Mouse (Mus musculus) lung, adult 2 months (tissue): ENCODE results near the gene Lrmda.

Source experiments
- CTCF ChIP-seq: fragments of 200-500 bp; IDR thresholded peaks from 2 replicates; pipeline ENCODE4 v1.5.1; 2011; ENCODE audit warnings: mild to moderate bottlenecking, low read length, control low read depth; ENCODE audit not compliant: insufficient read depth
- POLR2A ChIP-seq: fragments of 200-500 bp; IDR thresholded peaks from 2 replicates; pipeline ENCODE4 v1.6.1; 2011; ENCODE audit warnings: low read depth, mild to moderate bottlenecking, control low read depth, low read length, borderline replicate concordance; ENCODE audit errors: extremely low read depth

DNA sequence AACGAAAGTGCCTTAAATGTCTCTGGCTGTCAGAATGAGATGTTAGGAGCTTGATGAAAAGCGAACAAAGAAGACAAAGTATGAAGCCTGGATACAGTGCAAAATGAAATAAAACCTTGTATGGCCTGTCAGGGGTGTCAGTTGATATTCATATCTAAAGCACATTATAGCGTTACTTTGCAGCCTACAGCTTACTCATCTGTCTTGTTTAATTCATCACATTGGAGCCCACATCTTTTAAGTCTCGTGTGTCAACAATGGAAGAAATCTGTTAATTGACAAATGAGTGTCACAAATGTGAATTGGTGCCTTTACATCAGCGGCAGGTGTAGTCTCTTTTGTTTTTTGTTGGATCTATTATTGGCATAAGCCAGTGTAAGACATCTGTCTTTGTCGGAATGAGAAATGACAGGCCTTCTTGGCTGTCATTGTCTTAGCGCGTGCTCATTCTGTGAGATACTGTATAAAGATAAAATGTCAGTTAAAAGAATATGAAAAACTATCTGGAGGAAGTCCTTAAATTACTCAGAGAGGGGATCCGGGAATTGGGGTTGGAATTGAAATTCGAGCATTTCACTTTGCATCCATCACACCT, 26.8 kb downstream of the Lrmda start:
- TF ChIP-seq POLR2A (no peak), CTCF (no peak)
